8 mouse cellular contexts compared by ENCODE assay signal in the genomic region with DNA sequence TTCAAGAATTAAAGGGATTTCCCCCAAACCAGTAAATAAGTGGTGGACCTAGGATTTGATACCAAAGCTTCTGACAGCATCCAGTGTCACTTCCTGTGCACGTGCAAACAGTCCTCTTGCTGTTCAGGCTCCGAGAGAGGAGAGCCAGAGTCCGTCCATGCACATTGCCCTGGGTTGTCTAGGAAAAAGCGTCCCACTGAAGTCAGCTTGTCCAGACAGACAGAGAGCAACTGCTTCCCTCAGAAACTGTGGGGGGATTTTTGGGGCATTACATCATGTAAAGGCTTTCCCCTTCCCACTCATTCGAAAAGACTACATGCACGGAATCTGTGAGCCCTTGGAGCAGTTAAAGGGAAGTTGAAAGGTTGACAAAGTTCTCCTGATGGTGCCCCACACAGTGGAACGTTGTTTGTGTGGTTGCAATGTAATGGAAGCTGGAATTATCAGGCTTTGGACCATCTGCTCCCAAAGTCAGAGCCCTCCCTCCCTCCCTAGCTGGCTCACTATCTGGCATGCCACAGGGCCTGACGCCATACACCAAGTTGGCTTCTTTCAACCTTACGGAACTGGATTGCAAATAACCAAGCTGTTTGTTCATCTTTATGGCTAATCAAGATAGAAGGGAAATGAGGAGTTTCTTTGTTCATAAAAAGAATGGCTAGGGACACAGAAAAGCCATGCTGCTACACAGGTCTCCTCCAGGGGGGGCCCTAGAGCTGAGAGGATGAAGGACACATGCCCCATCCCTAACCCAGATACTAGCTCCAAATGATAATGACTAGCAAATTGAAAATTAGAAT. TPM values are rescaled to one million over a fixed set of nuclear protein-coding genes. Genes with fewer than 3 reads are reported as not detected.
DNase-seq lines count a peak whose midpoint lies in the region; ATAC-seq and TF ChIP-seq lines count a peak whose summit lies in the region.

No protein-coding gene starts in this region.

- no peak overlapping the region for H3K9ac ChIP-seq in hindbrain, postnatal 0 days (replicated peaks; ENCODE audit: low read length)
- no peak overlapping the region for H3K9ac ChIP-seq in hindbrain, embryonic 14.5 days
- H3K9ac ChIP-seq in intestine, embryonic 15.5 days, result no peak overlapping the region
- H3K9ac ChIP-seq in neural tube, embryonic 15.5 days (replicated peaks), result no peak overlapping the region

- no peak overlapping the region for H3K4me2 ChIP-seq in hindbrain, postnatal 0 days (ENCODE audit: low read depth, low read length)
- no peak overlapping the region for H3K4me2 ChIP-seq in hindbrain, embryonic 14.5 days (replicated peaks)
- no peak overlapping the region for H3K4me2 ChIP-seq in intestine, embryonic 15.5 days (replicated peaks)
- H3K4me2 ChIP-seq in neural tube, embryonic 15.5 days, result no peak overlapping the region

- TF ChIP-seq CTCF in hindbrain, postnatal 0 days (IDR thresholded peaks at IDR 0.05; ENCODE audit: low read depth), result peak; percentile 53
- TF ChIP-seq CTCF in G1E (IDR thresholded peaks at IDR 0.05; ENCODE audit: low read depth, low read length), result peak; percentile 32; the same call in 1 of the 2 replicates
- TF ChIP-seq CTCF in lung, adult 2 months (IDR thresholded peaks at IDR 0.05; ENCODE audit: insufficient read depth, low read length), result peak; percentile 73

- H3K27ac ChIP-seq in hindbrain, postnatal 0 days, result no peak overlapping the region
- H3K27ac ChIP-seq in hindbrain, embryonic 14.5 days, result no peak overlapping the region
- H3K27ac ChIP-seq in intestine, embryonic 15.5 days, result peak overlapping the region; percentile 39; the same call in 1 of the 2 replicates
- H3K27ac ChIP-seq in neural tube, embryonic 15.5 days (replicated peaks), result no peak overlapping the region

- 57% methylated on average over 9 of the region's 9 CpGs for WGBS in hindbrain, postnatal 0 days
- WGBS in hindbrain, embryonic 14.5 days, result 64% methylated on average over 9 of the region's 9 CpGs
- WGBS in intestine, embryonic 15.5 days, result 43% methylated on average over 9 of the region's 9 CpGs
- 26% methylated on average over 9 of the region's 9 CpGs for WGBS in lung, adult 2 months
- 61% methylated on average over 9 of the region's 9 CpGs for WGBS in neural tube, embryonic 15.5 days

- no peaks in the 10 kb centered on the region for H3K9me3 ChIP-seq in hindbrain, postnatal 0 days (ENCODE audit: low read length)
- no peaks in the 10 kb centered on the region for H3K9me3 ChIP-seq in hindbrain, embryonic 14.5 days (ENCODE audit: control insufficient read depth, low read length)
- no peaks in the 10 kb centered on the region for H3K9me3 ChIP-seq in G1E (replicated peaks)
- H3K9me3 ChIP-seq in intestine, embryonic 15.5 days, result no peaks in the 10 kb centered on the region
- no peaks in the 10 kb centered on the region for H3K9me3 ChIP-seq in neural tube, embryonic 15.5 days (replicated peaks)

- no peaks in the 10 kb centered on the region for H3K36me3 ChIP-seq in hindbrain, postnatal 0 days (ENCODE audit: insufficient read depth, low read length)
- H3K36me3 ChIP-seq in hindbrain, embryonic 14.5 days (replicated peaks; ENCODE audit: control insufficient read depth, insufficient read depth), result no peaks in the 10 kb centered on the region
- no peaks in the 10 kb centered on the region for H3K36me3 ChIP-seq in G1E (replicated peaks)
- no peaks in the 10 kb centered on the region for H3K36me3 ChIP-seq in intestine, embryonic 15.5 days
- no peaks in the 10 kb centered on the region for H3K36me3 ChIP-seq in splenic B cell, adult 2 months (ENCODE audit: control insufficient read depth, insufficient read depth, low read length, poor library complexity, severe bottlenecking)
- no peaks in the 10 kb centered on the region for H3K36me3 ChIP-seq in neural tube, embryonic 15.5 days

- H3K4me1 ChIP-seq in hindbrain, postnatal 0 days (ENCODE audit: insufficient read depth, low read length), result no peaks in the 10 kb centered on the region
- H3K4me1 ChIP-seq in hindbrain, embryonic 14.5 days (replicated peaks; ENCODE audit: control insufficient read depth, insufficient read depth, low read length), result no peaks in the 10 kb centered on the region
- no peaks in the 10 kb centered on the region for H3K4me1 ChIP-seq in G1E (ENCODE audit: insufficient read depth, low read depth, low read length)
- peaks cover 31% of the 10 kb centered on the region for H3K4me1 ChIP-seq in intestine, embryonic 15.5 days (replicated peaks)
- H3K4me1 ChIP-seq in lung, adult 2 months (ENCODE audit: control insufficient read depth, insufficient read depth, low read length), result peaks cover 23% of the 10 kb centered on the region
- H3K4me1 ChIP-seq in neural tube, embryonic 15.5 days, result no peaks in the 10 kb centered on the region

- no peak overlapping the region for H3K4me3 ChIP-seq in hindbrain, postnatal 0 days (ENCODE audit: low read length)
- H3K4me3 ChIP-seq in hindbrain, embryonic 14.5 days (replicated peaks; ENCODE audit: low read length), result no peak overlapping the region
- no peak overlapping the region for H3K4me3 ChIP-seq in G1E (ENCODE audit: low read depth, low read length)
- H3K4me3 ChIP-seq in intestine, embryonic 15.5 days (replicated peaks), result no peak overlapping the region
- no peak overlapping the region for H3K4me3 ChIP-seq in lung, adult 2 months (replicated peaks; ENCODE audit: extremely low read depth, low read depth, low read length)
- no peak overlapping the region for H3K4me3 ChIP-seq in neural tube, embryonic 15.5 days (replicated peaks)

- DNase-seq in hindbrain, postnatal 0 days (ENCODE audit: low spot score), result no peak
- no peak for DNase-seq in hindbrain, embryonic 14.5 days (ENCODE audit: low spot score)
- DNase-seq in G1E (ENCODE audit: low spot score), result peak; percentile 7
- DNase-seq in embryo, embryonic 10.5 days (ENCODE audit: low spot score), result peak; percentile 63
- DNase-seq in lung, adult 2 months, result peak; percentile 62
- DNase-seq in splenic B cell, adult 2 months (ENCODE audit: low read depth, low spot score), result peak; percentile 75

- TF ChIP-seq POLR2A in lung, adult 2 months (IDR thresholded peaks at IDR 0.05; ENCODE audit: borderline replicate concordance, extremely low read depth, low read depth, low read length), result no peak

- H3K27me3 ChIP-seq in hindbrain, postnatal 0 days (ENCODE audit: insufficient read depth, low read length), result no peaks in the 10 kb centered on the region
- H3K27me3 ChIP-seq in hindbrain, embryonic 14.5 days (ENCODE audit: control insufficient read depth, insufficient read depth, low read length), result no peaks in the 10 kb centered on the region
- peaks cover 7% of the 10 kb centered on the region for H3K27me3 ChIP-seq in G1E (ENCODE audit: insufficient read depth, low read length)
- no peaks in the 10 kb centered on the region for H3K27me3 ChIP-seq in intestine, embryonic 15.5 days (replicated peaks)
- no peaks in the 10 kb centered on the region for H3K27me3 ChIP-seq in splenic B cell, adult 2 months (ENCODE audit: control insufficient read depth, insufficient read depth, low read length, poor library complexity, severe bottlenecking)
- no peaks in the 10 kb centered on the region for H3K27me3 ChIP-seq in neural tube, embryonic 15.5 days (replicated peaks)

- 0 out of 2 replicates have a peak, but pooled peaks have one; percentile 51 for ATAC-seq in hindbrain, postnatal 0 days
- ATAC-seq in hindbrain, embryonic 14.5 days (ENCODE audit: low FRiP score), result no peak
- no peak for ATAC-seq in G1E (ENCODE audit: extremely low read depth, insufficient number of reproducible peaks, low FRiP score, poor library complexity, severe bottlenecking)
- peak; percentile 53 for ATAC-seq in intestine, embryonic 15.5 days
- no peak for ATAC-seq in neural tube, embryonic 15.5 days (ENCODE audit: low FRiP score)

RNA-seq across cellular contexts. Expression of a gene that starts 37.9 kb away (rescaled TPM):
- 2.4 and 3.0 TPM in 2 replicates for total RNA-seq in hindbrain, postnatal 0 days (2014; rRNA removed)
- 2.6 TPM in 2 replicates for polyA plus RNA-seq in hindbrain, postnatal 0 days (2015; fragmentation: Nextera tagmentation; extraction: Ambion mirVana)
- polyA plus RNA-seq in hindbrain, embryonic 14.5 days (2014; fragmentation: Nextera tagmentation; extraction: Ambion mirVana), result 3.8 and 3.9 TPM in 2 replicates
- total RNA-seq in G1E (2014; fragmentation: Nextera tagmentation) (2.2 and 50.6 TPM in 2 replicates), G1E (2017) (0.70 and 0.98 TPM in 2 replicates)
- polyA plus RNA-seq in G1E (2012), result 7.1 and 9.1 TPM in 2 replicates
- 9.5 and 10.1 TPM in 2 replicates for polyA plus RNA-seq in intestine, embryonic 15.5 days (2015; fragmentation: Nextera tagmentation; extraction: Ambion mirVana)
- 23.1 and 23.8 TPM in 2 replicates for polyA plus RNA-seq in lung, adult 2 months (2012; rRNA removed)
- polyA plus RNA-seq in neural tube, embryonic 15.5 days (2015; fragmentation: Nextera tagmentation; extraction: Ambion mirVana), result 2.4 and 4.8 TPM in 2 replicates

Comparison
In these comparisons a context has a peak if more than half of its experiments do, and no peak if none do; other contexts are left out.
1. ATAC-seq: peak in hindbrain, postnatal 0 days (single experiment) and intestine, embryonic 15.5 days (single experiment); none in hindbrain, embryonic 14.5 days (single experiment), G1E (single experiment) and neural tube, embryonic 15.5 days (single experiment).
2. DNase-seq: peak in G1E (single experiment), embryo, embryonic 10.5 days (single experiment), lung, adult 2 months (single experiment) and splenic B cell, adult 2 months (single experiment); none in hindbrain, postnatal 0 days (single experiment) and hindbrain, embryonic 14.5 days (single experiment).
3. Peak in every context shown above with its lines, with median percentiles within 50 percentile points of each other: CTCF ChIP-seq.